Mouse (Mus musculus) ES-Bruce4 (cell line): ENCODE measurements at regions not wholly inside any gene's neighbourhood (a gene's known extent, or its start where the extent isn't known, plus 50 kb on each side); places are given as distances from the start of the nearest gene placed in this dataset.
A peak's percentile ranks its signal among the peaks of the same experiment; 100 is the strongest.

Experiments
- H3K27ac ChIP-seq: 2 replicates; pipeline ENCODE4 v1.5.1; 2012; ENCODE audit warnings: low read length, inconsistent platforms; ENCODE audit not compliant: insufficient read depth
- H3K27me3 ChIP-seq: 2 replicates; pipeline ENCODE4 v1.6.1; 2012; ENCODE audit warnings: mild to moderate bottlenecking, low read length, inconsistent platforms; ENCODE audit not compliant: control insufficient read depth, poor library complexity, insufficient read depth, severe bottlenecking
- H3K36me3 ChIP-seq: 2 replicates; pipeline ENCODE4 v1.6.1; 2012; ENCODE audit warnings: inconsistent platforms, mild to moderate bottlenecking, low read length, moderate library complexity; ENCODE audit not compliant: control insufficient read depth, poor library complexity, insufficient read depth, severe bottlenecking
- H3K4me1 ChIP-seq: one replicate; pipeline ENCODE4 v1.8.1; 2011; ENCODE audit warnings: low read length; ENCODE audit not compliant: control insufficient read depth, insufficient read depth
- H3K4me3 ChIP-seq: 2 replicates; pipeline ENCODE4 v1.5.1; 2011; ENCODE audit warnings: low read depth, mild to moderate bottlenecking, low read length
- H3K9ac ChIP-seq: 2 replicates; pipeline ENCODE4 v1.6.1; 2012; ENCODE audit warnings: low read depth, mild to moderate bottlenecking, inconsistent platforms; ENCODE audit not compliant: poor library complexity, severe bottlenecking
- H3K9me3 ChIP-seq: replicated peaks from 2 replicates; pipeline ENCODE4 v1.6.1; 2012; ENCODE audit warnings: mild to moderate bottlenecking, low read length, inconsistent platforms; ENCODE audit not compliant: control insufficient read depth, poor library complexity, insufficient read depth, severe bottlenecking
- CTCF ChIP-seq: IDR thresholded peaks from one replicate; pipeline ENCODE4 v1.8.1; 2011; ENCODE audit warnings: low read depth, low read length
- EP300 ChIP-seq: IDR thresholded peaks from 2 replicates; pipeline ENCODE4 v1.6.1; 2011; ENCODE audit warnings: low read depth, low read length; ENCODE audit not compliant: insufficient read depth
- POLR2A ChIP-seq: IDR thresholded peaks from one replicate; pipeline ENCODE4 v1.8.1; 2011; ENCODE audit warnings: low read length; ENCODE audit not compliant: insufficient read depth

- Histone ChIP-seq H3K9me3 (peaks cover 4% of the 10 kb centered on the region; the same call in 1 of the 2 replicates), H3K4me1 (peaks cover 7% of the 10 kb centered on the region), H3K27me3 (no peaks in the 10 kb centered on the region), H3K9ac (no peak overlapping the region), H3K36me3 (no peaks in the 10 kb centered on the region), H3K27ac (no peak overlapping the region), H3K4me3 (no peak overlapping the region)
- TF ChIP-seq POLR2A (no peak), CTCF (no peak), EP300 (no peak)
Observed at GRCm38 (mm10) chr16:30652692-30653091, 53.2 kb downstream of the Fam43a start.

- peaks cover 4% of the 10 kb centered on the region; the same call in 1 of the 2 replicates for H3K9me3 ChIP-seq
- H3K36me3 ChIP-seq = no peaks in the 10 kb centered on the region
- H3K27me3 ChIP-seq = no peaks in the 10 kb centered on the region
- H3K4me3 ChIP-seq = no peak overlapping the region
- no peak for TF ChIP-seq CTCF
- no peak for TF ChIP-seq EP300
- no peak for TF ChIP-seq POLR2A
- no peak overlapping the region for H3K27ac ChIP-seq
- peaks cover 7% of the 10 kb centered on the region for H3K4me1 ChIP-seq
- no peak overlapping the region for H3K9ac ChIP-seq
Observed at GRCm38 (mm10) chr16:30653806-30654205, 54.3 kb downstream of the Fam43a start.

GRCm38 (mm10) chr16:30654226-30654625, 54.7 kb downstream of the Fam43a start:
- H3K9me3 ChIP-seq = peaks cover 3% of the 10 kb centered on the region; the same call in 1 of the 2 replicates
- no peak overlapping the region for H3K27ac ChIP-seq
- H3K9ac ChIP-seq = no peak overlapping the region
- no peak overlapping the region for H3K4me3 ChIP-seq
- TF ChIP-seq CTCF (no peak), POLR2A (no peak), EP300 (no peak)
- peaks cover 7% of the 10 kb centered on the region for H3K4me1 ChIP-seq
- H3K27me3 ChIP-seq = no peaks in the 10 kb centered on the region
- H3K36me3 ChIP-seq = no peaks in the 10 kb centered on the region

GRCm38 (mm10) chr16:30655798-30656221, 56.3 kb downstream of the Fam43a start:
- no peaks in the 10 kb centered on the region for H3K27me3 ChIP-seq
- H3K9me3 ChIP-seq = no peaks in the 10 kb centered on the region
- no peak overlapping the region for H3K9ac ChIP-seq
- H3K4me3 ChIP-seq = no peak overlapping the region
- H3K27ac ChIP-seq = no peak overlapping the region
- H3K36me3 ChIP-seq = no peaks in the 10 kb centered on the region
- TF ChIP-seq POLR2A (no peak), EP300 (no peak), CTCF (no peak)
- peaks cover 7% of the 10 kb centered on the region for H3K4me1 ChIP-seq

- Histone ChIP-seq H3K4me3 (peak overlapping the region; percentile 21), H3K27ac (no peak overlapping the region), H3K36me3 (no peaks in the 10 kb centered on the region), H3K9ac (no peak overlapping the region; the same call in 1 of the 2 replicates), H3K27me3 (no peaks in the 10 kb centered on the region), H3K9me3 (no peaks in the 10 kb centered on the region), H3K4me1 (peaks cover 7% of the 10 kb centered on the region)
- no peak for TF ChIP-seq CTCF
- no peak for TF ChIP-seq EP300
- no peak for TF ChIP-seq POLR2A
Observed at GRCm38 (mm10) chr16:30656881-30657280, 57.4 kb downstream of the Fam43a start.

- Histone ChIP-seq H3K4me1 (peaks cover 7% of the 10 kb centered on the region), H3K27me3 (no peaks in the 10 kb centered on the region), H3K4me3 (no peak overlapping the region), H3K9me3 (no peaks in the 10 kb centered on the region), H3K9ac (no peak overlapping the region), H3K27ac (no peak overlapping the region), H3K36me3 (no peaks in the 10 kb centered on the region)
- no peak for TF ChIP-seq EP300
- TF ChIP-seq CTCF = no peak
- no peak for TF ChIP-seq POLR2A
Observed at GRCm38 (mm10) chr16:30658921-30659320, 59.4 kb downstream of the Fam43a start.
